Mouse (Mus musculus): ENCODE data around the gene Plcd1. TPM values are rescaled to one million over a fixed set of nuclear protein-coding genes. Genes with fewer than 3 reads are reported as not detected.
A peak's percentile ranks its signal among the peaks of the same experiment; 100 is the strongest.

The Plcd1 gene
- polyA plus RNA-seq, 1 experiment from 2014 or later = 12.9 TPM

DNA sequence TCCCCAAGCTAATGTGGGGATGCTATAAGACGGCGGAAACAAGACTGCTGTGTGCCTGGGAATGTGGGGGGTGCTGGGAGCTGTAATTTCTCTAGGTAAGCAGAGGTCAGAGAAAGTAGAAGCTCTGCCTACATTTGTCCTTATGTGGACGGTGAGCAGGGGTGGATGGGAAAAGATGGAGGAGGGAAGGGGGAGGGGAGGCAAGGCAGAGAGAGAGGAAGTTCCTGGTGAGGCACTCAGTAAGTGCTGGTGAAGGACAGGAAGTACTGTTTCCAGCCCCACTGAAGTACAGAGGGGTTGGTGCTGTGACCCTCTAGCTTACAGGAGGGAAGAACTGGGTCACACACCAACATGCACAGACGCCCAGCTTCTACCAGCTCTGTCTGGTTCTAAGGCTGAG, 29.0 kb downstream of the Plcd1 start:
- H3K27me3 ChIP-seq (replicated peaks; ENCODE audit: control insufficient read depth, insufficient read depth, low read length) = no peaks in the 10 kb centered on the region
- no peaks in the 10 kb centered on the region for H3K9me3 ChIP-seq (ENCODE audit: control insufficient read depth, low read length)
- H3K36me3 ChIP-seq (ENCODE audit: control insufficient read depth, insufficient read depth) = no peaks in the 10 kb centered on the region
- no peak overlapping the region for H3K27ac ChIP-seq (ENCODE audit: low read length)
- no peak overlapping the region for H3K4me2 ChIP-seq (ENCODE audit: low read length)
- WGBS = 67% methylated on average over 4 of the region's 4 CpGs
- no peaks in the 10 kb centered on the region for H3K4me1 ChIP-seq (replicated peaks; ENCODE audit: control insufficient read depth, insufficient read depth, low read length)
- H3K9ac ChIP-seq (replicated peaks; ENCODE audit: low read depth, low read length) = no peak overlapping the region
- ATAC-seq = no peak
- no peak overlapping the region for H3K4me3 ChIP-seq (replicated peaks; ENCODE audit: low read length)

DNA sequence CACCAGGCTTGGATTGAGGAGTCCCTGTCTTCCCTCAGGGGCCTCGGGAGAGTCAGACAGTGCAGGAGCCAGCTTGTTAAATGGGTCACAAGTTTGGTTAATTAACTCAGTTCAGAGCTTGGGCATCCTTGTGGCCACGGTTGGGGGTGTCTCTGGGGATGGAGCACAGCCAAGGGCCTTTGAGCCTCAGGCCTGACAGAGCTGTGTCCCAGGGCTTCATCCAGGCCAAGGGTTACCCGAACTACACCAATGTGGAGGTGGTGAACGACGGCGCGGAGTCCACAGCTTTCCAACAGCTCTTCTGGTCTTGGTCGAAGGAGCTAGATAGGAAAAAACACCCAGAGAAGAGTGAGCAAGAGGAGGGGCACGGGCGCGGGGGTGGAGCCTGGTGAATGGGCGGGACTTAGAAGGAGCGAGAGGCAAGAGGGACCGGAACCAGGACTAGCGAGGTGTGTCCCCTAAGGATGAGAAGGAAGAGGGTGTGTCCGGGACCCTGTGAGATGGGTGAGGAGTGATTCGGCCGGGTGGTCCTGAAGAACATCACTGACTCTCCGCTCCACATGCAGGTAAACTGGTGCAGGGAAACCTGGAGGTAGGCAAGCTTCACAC, 30.2 kb downstream of the Plcd1 start:
- WGBS = 26% methylated on average over 19 of the region's 19 CpGs
- Histone ChIP-seq H3K27me3 (replicated peaks; ENCODE audit: control insufficient read depth, insufficient read depth, low read length) (no peaks in the 10 kb centered on the region), H3K36me3 (ENCODE audit: control insufficient read depth, insufficient read depth) (no peaks in the 10 kb centered on the region), H3K4me1 (replicated peaks; ENCODE audit: control insufficient read depth, insufficient read depth, low read length) (no peaks in the 10 kb centered on the region), H3K27ac (ENCODE audit: low read length) (no peak overlapping the region), H3K4me2 (ENCODE audit: low read length) (no peak overlapping the region), H3K9me3 (ENCODE audit: control insufficient read depth, low read length) (no peaks in the 10 kb centered on the region), H3K9ac (replicated peaks; ENCODE audit: low read depth, low read length) (no peak overlapping the region), H3K4me3 (replicated peaks; ENCODE audit: low read length) (no peak overlapping the region)
- no peak for ATAC-seq

DNA sequence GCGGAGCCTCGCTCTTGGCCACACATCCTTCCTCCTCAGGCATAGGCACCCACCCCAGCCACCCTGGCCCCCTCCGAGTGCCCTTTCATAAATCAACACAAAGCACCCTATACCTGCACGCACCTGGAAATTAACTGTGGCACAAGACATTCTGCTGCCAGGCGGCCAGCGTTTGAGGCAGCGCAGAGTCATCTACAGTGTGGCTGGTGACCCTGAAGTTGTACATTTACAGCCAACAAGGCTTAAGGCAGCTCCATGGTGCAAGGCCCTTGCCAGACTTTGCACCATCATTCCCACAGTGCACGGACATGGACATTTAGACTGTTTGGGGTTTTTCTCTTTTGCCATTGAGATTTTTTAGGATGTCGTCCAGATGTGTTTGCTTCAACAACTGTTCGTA, 32.6 kb downstream of the Plcd1 start:
- no peak overlapping the region for H3K4me3 ChIP-seq (replicated peaks; ENCODE audit: low read length)
- H3K27me3 ChIP-seq (replicated peaks; ENCODE audit: control insufficient read depth, insufficient read depth, low read length) = no peaks in the 10 kb centered on the region
- no peak overlapping the region for H3K27ac ChIP-seq (ENCODE audit: low read length)
- no peak for ATAC-seq
- H3K36me3 ChIP-seq (ENCODE audit: control insufficient read depth, insufficient read depth) = no peaks in the 10 kb centered on the region
- H3K4me2 ChIP-seq (ENCODE audit: low read length) = no peak overlapping the region
- H3K4me1 ChIP-seq (replicated peaks; ENCODE audit: control insufficient read depth, insufficient read depth, low read length) = no peaks in the 10 kb centered on the region
- WGBS = 91% methylated on average over 10 of the region's 10 CpGs
- no peaks in the 10 kb centered on the region for H3K9me3 ChIP-seq (ENCODE audit: control insufficient read depth, low read length)
- H3K9ac ChIP-seq (replicated peaks; ENCODE audit: low read depth, low read length) = no peak overlapping the region

DNA sequence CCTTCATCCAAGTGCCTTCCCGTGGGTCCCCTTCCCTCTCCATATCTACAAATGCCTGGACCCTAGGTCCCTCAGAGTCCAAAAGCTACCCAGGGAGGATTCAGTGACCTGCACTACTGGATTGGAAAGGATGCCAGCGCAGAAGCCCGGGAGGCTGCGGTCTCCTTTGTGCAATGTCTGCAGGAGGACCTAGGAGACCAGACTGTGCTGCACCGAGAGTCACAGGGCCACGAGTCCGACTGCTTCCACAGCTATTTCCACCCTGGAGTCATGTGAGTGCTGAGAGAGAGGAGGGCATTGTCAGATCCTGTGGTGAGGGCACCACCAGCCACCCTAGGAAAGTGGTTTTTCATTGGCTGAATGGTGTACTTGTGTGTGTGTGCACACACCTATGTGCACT, 35.1 kb downstream of the Plcd1 start:
- Histone ChIP-seq H3K9me3 (ENCODE audit: control insufficient read depth, low read length) (no peaks in the 10 kb centered on the region), H3K4me1 (replicated peaks; ENCODE audit: control insufficient read depth, insufficient read depth, low read length) (no peaks in the 10 kb centered on the region), H3K27me3 (replicated peaks; ENCODE audit: control insufficient read depth, insufficient read depth, low read length) (no peaks in the 10 kb centered on the region), H3K4me3 (replicated peaks; ENCODE audit: low read length) (no peak overlapping the region), H3K9ac (replicated peaks; ENCODE audit: low read depth, low read length) (no peak overlapping the region), H3K4me2 (ENCODE audit: low read length) (no peak overlapping the region), H3K36me3 (ENCODE audit: control insufficient read depth, insufficient read depth) (no peaks in the 10 kb centered on the region), H3K27ac (ENCODE audit: low read length) (no peak overlapping the region)
- 88% methylated on average over 7 of the region's 7 CpGs for WGBS
- no peak for ATAC-seq

DNA sequence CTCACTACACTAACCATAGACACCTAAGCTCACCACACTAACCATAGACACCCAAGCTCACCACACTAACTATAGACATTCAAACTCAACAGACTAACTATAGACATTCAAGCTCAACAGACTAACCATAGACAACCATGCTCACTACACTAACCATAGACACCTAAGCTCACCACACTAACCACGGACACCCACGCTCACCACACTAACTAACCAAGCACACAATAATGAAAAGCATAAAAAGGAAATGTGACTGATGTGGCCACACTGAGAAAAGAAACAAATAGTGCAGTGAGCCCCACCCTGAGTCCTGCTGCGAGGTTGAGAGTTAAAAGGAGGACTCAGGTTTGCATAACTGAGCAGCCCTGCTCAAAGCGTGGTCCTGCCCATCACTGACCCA, 38.0 kb downstream of the Plcd1 start:
- Histone ChIP-seq H3K4me3 (replicated peaks; ENCODE audit: low read length) (no peak overlapping the region), H3K27ac (ENCODE audit: low read length) (no peak overlapping the region), H3K27me3 (replicated peaks; ENCODE audit: control insufficient read depth, insufficient read depth, low read length) (no peaks in the 10 kb centered on the region), H3K9ac (replicated peaks; ENCODE audit: low read depth, low read length) (no peak overlapping the region), H3K36me3 (ENCODE audit: control insufficient read depth, insufficient read depth) (no peaks in the 10 kb centered on the region), H3K4me2 (ENCODE audit: low read length) (no peak overlapping the region), H3K4me1 (replicated peaks; ENCODE audit: control insufficient read depth, insufficient read depth, low read length) (peaks cover 7% of the 10 kb centered on the region), H3K9me3 (ENCODE audit: control insufficient read depth, low read length) (no peaks in the 10 kb centered on the region)
- WGBS = 88% methylated on average over 4 of the region's 4 CpGs
- no peak for ATAC-seq

DNA sequence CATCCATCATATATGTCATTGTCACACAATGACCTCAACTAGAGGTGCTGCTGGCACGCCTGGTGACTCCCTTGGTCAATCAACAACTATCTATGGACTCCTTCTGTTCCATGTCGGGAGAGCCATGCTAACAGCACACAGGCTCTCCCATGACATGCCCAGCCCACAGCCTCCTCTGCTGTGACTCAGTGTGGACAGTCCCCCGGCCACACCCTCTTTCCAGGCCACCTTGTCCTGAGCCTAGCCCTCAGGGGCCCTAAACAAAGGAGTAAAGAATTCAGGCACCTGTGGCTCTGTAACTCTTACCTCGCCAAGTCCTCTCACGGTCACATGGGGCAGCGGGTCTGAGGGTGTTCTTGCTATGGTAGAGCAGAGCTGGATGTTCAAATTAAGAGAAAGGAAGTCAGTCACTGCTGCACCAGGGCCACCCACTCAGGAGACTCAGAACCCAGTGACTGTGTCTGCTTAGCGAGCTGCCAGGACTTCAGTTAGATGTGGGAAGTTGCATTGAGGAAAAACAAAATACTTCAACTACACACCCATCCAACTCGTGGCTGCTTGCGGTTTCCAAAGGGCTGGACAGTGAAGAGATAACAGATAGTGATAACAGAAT, 39.2 kb downstream of the Plcd1 start:
- 82% methylated on average over 9 of the region's 9 CpGs for WGBS

DNA sequence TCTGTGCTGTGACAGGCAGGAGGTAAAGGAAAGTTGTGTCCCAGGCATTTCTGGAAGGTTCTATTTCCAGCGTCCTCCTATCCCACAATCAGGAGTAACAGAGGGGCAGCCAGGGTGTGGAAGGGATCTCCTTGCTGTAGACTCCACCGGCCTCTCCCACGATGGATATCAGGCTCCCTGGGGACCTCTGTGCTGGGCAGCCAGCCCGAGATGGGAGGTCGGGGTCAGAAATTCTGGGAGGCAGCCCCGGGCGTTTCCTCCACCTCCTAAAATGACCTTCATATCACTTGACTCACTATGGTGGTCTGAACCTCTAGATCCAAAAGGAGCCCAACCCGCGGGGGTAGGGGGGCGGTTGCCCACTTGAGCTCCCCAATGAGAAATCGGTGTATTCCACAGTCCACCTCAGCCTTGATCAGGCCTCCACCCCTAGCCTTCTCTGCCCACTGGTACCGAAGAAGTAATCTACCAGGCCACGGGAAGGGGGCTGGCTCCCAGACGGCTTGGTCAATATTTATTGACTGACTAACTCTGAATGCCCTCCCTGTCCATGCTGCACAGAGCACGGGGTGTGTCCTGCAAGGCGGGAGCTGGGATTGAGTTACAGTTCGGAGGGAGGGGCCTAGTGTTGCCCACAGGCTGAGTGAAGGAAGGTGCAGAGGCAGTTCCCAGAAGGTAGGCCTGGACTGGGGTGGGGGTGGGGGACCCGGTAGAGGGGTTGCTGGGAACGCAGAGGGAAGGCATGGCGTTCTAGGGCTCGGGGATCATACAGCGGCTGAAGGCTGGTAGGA, 41.0 kb downstream of the Plcd1 start, which contains the start of gene Vill:
Vill (plus strand) TSS at position 625 of the 791 bp plus-strand sequence.
- Histone ChIP-seq H3K27me3 (replicated peaks; ENCODE audit: control insufficient read depth, insufficient read depth, low read length) (no peaks in the 10 kb centered on the region), H3K36me3 (ENCODE audit: control insufficient read depth, insufficient read depth) (no peaks in the 10 kb centered on the region), H3K27ac (ENCODE audit: low read length) (no peak within 1 kb of the TSS), H3K9ac (replicated peaks; ENCODE audit: low read depth, low read length) (no peak within 1 kb of the TSS), H3K4me2 (ENCODE audit: low read length) (peak within 1 kb of the TSS; percentile 37), H3K4me1 (replicated peaks; ENCODE audit: control insufficient read depth, insufficient read depth, low read length) (peaks cover 7% of the 10 kb centered on the region), H3K9me3 (ENCODE audit: control insufficient read depth, low read length) (no peaks in the 10 kb centered on the region), H3K4me3 (replicated peaks; ENCODE audit: low read length) (peak within 1 kb of the TSS; percentile 11; the same call in 1 of the 2 replicates)
- 20% methylated on average over 22 of the region's 22 CpGs for WGBS
- peak; percentile 40; the same call in 1 of the 2 replicates for ATAC-seq

More for the DNA sequence above, 39.2 kb downstream of the Plcd1 start:
- Histone ChIP-seq H3K36me3 (ENCODE audit: control insufficient read depth, insufficient read depth) (no peaks in the 10 kb centered on the region), H3K9me3 (ENCODE audit: control insufficient read depth, low read length) (no peaks in the 10 kb centered on the region), H3K27ac (ENCODE audit: low read length) (no peak overlapping the region), H3K9ac (replicated peaks; ENCODE audit: low read depth, low read length) (no peak overlapping the region), H3K27me3 (replicated peaks; ENCODE audit: control insufficient read depth, insufficient read depth, low read length) (no peaks in the 10 kb centered on the region), H3K4me2 (ENCODE audit: low read length) (no peak overlapping the region), H3K4me3 (replicated peaks; ENCODE audit: low read length) (no peak overlapping the region), H3K4me1 (replicated peaks; ENCODE audit: control insufficient read depth, insufficient read depth, low read length) (peaks cover 7% of the 10 kb centered on the region)
- no peak for ATAC-seq

DNA sequence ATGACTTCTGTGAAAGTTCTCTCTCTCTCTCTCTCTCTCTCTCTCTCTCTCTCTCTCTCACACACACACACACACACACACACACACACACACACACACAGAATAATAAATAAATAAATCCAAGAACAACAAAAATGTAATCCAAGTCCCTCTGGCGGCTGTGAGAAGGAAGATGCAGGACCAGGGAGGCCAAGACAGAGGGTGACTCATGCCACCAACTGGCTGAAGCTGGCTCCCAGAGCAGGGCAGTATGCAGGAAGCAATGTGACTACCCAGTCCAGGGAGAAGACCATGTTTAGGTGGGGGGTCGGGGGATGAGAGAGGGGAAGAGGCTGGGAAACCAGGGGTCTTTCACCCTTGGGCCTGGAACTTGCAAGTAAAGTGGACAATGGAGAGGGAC, 42.1 kb downstream of the Plcd1 start:
- Histone ChIP-seq H3K4me2 (ENCODE audit: low read length) (no peak overlapping the region), H3K36me3 (ENCODE audit: control insufficient read depth, insufficient read depth) (no peaks in the 10 kb centered on the region), H3K9ac (replicated peaks; ENCODE audit: low read depth, low read length) (no peak overlapping the region), H3K9me3 (ENCODE audit: control insufficient read depth, low read length) (no peaks in the 10 kb centered on the region), H3K4me1 (replicated peaks; ENCODE audit: control insufficient read depth, insufficient read depth, low read length) (peaks cover 7% of the 10 kb centered on the region), H3K27me3 (replicated peaks; ENCODE audit: control insufficient read depth, insufficient read depth, low read length) (no peaks in the 10 kb centered on the region), H3K27ac (ENCODE audit: low read length) (no peak overlapping the region), H3K4me3 (replicated peaks; ENCODE audit: low read length) (no peak overlapping the region)
- ATAC-seq = no peak
- WGBS = 81% methylated on average over 2 of the region's 2 CpGs

DNA sequence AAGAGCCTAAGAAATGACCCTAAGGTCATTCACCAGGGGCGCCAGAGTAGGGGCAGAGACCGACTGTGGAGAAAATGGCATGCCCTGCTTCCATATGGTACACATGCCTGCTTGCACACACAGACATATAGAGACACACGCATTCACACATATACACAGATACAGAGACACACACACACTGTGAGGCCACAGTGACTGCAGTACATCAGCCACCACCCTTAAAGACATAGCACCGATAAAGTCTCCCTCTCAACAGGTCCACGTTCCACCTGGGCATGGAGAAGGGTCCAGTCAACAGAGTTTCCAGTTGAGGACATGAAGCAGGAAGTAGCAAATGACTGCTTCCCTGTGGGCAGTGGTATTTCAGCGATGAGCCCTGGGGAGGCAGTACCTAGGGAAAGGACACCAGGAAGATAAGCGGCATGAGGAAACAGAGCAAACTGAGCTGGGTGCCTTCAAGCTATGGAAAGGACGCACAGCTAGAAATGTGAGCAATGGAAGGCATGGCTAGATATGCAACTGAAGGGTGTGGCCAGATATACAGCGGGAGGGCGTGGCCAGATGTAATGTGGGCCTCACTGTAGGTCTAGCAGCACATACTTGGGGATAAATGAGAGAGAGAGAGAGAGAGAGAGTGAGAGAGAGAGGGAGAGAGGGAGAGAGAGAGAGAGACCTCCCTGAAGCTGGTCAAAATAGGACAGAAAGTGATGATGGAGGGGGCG, 45.0 kb downstream of the Plcd1 start:
- no peaks in the 10 kb centered on the region for H3K9me3 ChIP-seq (ENCODE audit: control insufficient read depth, low read length)
- no peaks in the 10 kb centered on the region for H3K27me3 ChIP-seq (replicated peaks; ENCODE audit: control insufficient read depth, insufficient read depth, low read length)
- ATAC-seq = no peak
- H3K4me2 ChIP-seq (ENCODE audit: low read length) = no peak overlapping the region
- H3K27ac ChIP-seq (ENCODE audit: low read length) = no peak overlapping the region
- no peak overlapping the region for H3K4me3 ChIP-seq (replicated peaks; ENCODE audit: low read length)
- H3K36me3 ChIP-seq (ENCODE audit: control insufficient read depth, insufficient read depth) = no peaks in the 10 kb centered on the region
- WGBS = 88% methylated on average over 11 of the region's 11 CpGs
- peaks cover 7% of the 10 kb centered on the region for H3K4me1 ChIP-seq (replicated peaks; ENCODE audit: control insufficient read depth, insufficient read depth, low read length)
- H3K9ac ChIP-seq (replicated peaks; ENCODE audit: low read depth, low read length) = no peak overlapping the region
